Mouse (Mus musculus): Measurements from ENCODE around the gene Pigr. TPM values are rescaled to one million over a fixed set of nuclear protein-coding genes. Genes with fewer than 3 reads are reported as not detected.

Gene Pigr
- polyA plus RNA-seq, 1 experiment = not detected

DNA sequence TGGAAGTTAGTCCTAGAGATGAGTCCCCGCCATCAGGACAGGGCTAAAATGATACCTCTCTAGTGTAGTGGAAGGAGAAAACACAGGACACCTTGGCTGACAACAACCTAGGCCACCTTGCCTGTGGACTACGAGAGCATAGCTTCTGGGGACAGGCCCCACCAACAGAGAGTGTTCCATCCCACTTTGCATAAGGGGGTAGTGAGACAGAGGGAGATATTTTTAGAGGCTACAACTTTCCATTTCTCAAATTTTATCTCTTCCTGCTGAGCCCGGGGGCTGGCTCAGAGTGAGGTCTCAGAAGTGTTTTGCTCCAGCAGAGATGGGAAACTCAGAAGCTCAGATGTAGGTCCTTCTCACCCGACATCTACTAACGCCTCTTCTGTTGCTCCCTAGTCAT is 23.9 kb downstream of the Pigr start:
- no peak for TF ChIP-seq GATA1 (IDR thresholded peaks at IDR 0.05; ENCODE audit: low read length)

DNA sequence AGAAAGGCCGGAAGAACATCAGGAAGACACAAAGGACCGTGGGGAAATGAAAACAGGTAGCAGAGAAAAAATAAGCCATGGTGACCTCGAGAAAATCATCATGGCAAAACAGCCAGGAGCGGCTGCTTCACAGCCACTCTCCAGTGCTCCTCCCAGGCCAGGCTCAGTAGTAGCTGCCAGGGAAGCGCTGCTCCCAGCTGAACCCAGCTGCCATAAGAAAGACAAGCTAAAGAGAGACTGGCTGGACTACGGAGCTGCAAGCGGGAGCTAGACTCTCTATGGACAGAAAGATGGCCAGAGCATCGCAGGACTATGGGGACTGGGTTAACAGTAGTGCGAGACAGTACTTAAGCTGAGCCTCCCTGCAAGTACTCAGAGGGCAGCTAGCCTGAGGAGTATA is 28.3 kb downstream of the Pigr start:
- no peak for TF ChIP-seq GATA1 (IDR thresholded peaks at IDR 0.05; ENCODE audit: low read length)

DNA sequence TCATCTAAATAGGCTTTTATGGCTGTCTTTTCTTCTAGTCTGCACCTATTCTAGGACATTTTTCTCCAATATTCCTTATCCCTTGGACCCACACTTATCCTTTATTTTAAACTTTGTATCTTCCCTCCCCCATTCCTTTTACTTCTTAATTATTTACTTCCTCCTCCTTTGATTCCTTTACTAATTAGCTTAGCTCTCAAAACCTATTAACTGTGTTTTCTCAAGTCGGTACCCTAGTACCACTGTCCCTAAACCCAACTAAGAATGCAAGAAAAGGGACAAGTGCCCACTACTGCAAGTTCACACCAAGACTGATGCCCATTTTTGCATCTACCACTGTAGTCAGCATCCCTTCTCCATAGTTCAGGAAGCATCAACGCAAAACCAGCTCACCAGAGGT is 29.2 kb downstream of the Pigr start:
- no peak for TF ChIP-seq GATA1 (IDR thresholded peaks at IDR 0.05; ENCODE audit: low read length)

- TF ChIP-seq GATA1 (IDR thresholded peaks at IDR 0.05; ENCODE audit: low read length) = no peak
Observed at GRCm38 (mm10) chr1:130857456-130857855, 31.0 kb downstream of the Pigr start.

DNA sequence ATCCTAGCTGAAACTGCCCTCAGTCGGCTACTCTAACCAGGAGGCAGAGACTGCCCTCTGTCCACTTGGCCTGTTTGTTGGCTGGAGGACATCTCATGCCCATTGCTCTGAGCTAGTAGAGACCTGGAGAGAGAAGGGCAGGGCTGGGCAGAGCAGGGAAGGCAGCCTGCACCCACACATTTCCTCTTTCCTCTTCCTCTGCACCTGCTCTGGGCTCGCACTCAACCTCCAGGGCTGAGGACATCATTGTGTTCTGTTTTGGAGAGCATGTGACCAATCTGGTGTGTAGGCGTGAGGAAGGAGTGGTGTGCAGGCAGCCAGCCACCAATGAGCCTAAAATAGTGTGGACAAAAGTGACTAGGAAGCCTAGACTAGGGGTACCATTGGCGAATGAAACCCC is 37.8 kb downstream of the Pigr start:
- TF ChIP-seq GATA1 (IDR thresholded peaks at IDR 0.05; ENCODE audit: low read length) = no peak

- no peak for TF ChIP-seq GATA1 (IDR thresholded peaks at IDR 0.05; ENCODE audit: low read length)
Observed at GRCm38 (mm10) chr1:130864741-130865140, 38.3 kb downstream of the Pigr start.

DNA sequence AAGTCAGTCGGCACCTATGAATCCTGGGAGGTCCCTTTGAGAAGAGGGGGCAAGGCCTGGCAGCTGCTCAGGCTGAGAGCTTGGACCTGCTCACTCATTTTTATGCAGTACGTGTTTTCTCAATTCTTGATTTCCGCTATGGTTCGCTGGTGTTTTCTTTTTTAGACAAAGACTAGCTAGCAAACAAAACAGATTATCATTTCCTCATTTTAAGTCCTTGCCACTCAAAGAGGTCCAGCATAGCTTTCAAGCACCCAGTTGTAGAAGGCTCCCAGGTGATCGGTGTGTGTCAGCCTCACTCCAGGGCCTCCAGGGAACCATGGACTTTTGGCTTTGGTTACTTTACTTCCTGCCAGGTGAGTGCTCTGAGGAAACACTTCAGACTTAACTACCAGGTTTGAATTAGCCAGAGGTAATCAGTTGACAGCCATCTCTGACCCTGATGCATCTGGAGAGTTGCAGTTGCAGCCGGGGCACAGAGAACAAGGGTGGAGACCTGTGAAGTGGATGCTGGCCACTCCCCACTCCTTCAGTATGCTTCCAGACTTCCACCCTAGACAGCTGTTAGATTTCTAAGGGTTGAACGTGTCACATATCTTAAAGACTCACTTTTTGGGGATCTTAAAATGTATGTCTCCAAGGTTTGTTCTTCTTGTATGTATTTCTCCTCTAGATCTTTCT is 39.2 kb downstream of the Pigr start, which contains the start of gene Fcmr:
Gene Fcmr, plus strand, starts transcription at position 129 of the 681 bp plus-strand sequence.
- no peak for TF ChIP-seq GATA1 (IDR thresholded peaks at IDR 0.05; ENCODE audit: low read length)

- no peak for TF ChIP-seq GATA1 (IDR thresholded peaks at IDR 0.05; ENCODE audit: low read length)
Observed at GRCm38 (mm10) chr1:130872912-130873311, 46.4 kb downstream of the Pigr start.

DNA sequence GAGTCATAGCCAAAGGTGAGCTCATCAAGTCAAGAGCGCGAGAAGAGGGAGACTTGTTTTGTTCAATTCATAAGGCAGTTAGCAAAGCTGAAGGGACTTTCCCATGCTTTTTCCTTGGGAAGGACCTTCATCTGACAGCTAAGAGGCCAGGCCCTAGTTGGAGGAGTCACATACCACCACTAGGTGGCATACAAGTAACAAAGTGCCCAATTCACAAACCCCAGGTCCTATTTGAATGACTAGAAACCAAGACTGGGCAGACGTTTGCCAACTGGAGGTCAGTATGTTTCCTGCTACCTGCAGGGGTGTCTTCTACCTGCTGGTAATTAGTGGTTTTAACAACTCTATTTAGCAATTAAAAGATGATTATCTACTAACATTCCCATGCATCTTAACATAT is 48.7 kb downstream of the Pigr start:
- no peak for TF ChIP-seq GATA1 (IDR thresholded peaks at IDR 0.05; ENCODE audit: low read length)

GRCm38 (mm10) chr1:130875910-130876309 is 49.4 kb downstream of the Pigr start:
- no peak for TF ChIP-seq GATA1 (IDR thresholded peaks at IDR 0.05; ENCODE audit: low read length)

GRCm38 (mm10) chr1:130876931-130877509 is 50.5 kb downstream of the Pigr start:
- TF ChIP-seq GATA1 (IDR thresholded peaks at IDR 0.05; ENCODE audit: low read length) = no peak

- no peak for TF ChIP-seq GATA1 (IDR thresholded peaks at IDR 0.05; ENCODE audit: low read length)
Observed at GRCm38 (mm10) chr1:130877889-130878614, 51.6 kb downstream of the Pigr start.

GRCm38 (mm10) chr1:130879927-130880326 is 53.4 kb downstream of the Pigr start:
- no peak for TF ChIP-seq GATA1 (IDR thresholded peaks at IDR 0.05; ENCODE audit: low read length)

DNA sequence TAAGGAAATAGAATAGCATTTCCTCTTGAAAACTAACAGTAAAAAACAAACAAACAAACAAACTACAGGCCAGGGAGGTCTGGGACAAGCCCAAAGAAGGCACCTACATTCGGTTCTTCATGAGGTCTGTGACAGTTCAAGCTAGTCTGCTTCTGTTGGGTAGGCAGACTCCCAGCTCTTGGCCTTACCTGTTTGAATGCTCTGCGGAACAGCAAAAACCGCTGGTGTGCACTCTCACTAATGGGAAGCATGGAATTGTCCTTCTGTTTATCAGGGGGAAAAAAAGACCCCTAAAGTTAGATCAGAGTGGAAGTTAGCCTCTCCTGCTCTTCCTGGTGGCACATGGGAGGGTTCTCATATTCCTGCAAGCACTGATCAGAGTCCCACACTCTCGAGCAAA is 56.7 kb downstream of the Pigr start:
- TF ChIP-seq GATA1 (IDR thresholded peaks at IDR 0.05; ENCODE audit: low read length) = no peak

DNA sequence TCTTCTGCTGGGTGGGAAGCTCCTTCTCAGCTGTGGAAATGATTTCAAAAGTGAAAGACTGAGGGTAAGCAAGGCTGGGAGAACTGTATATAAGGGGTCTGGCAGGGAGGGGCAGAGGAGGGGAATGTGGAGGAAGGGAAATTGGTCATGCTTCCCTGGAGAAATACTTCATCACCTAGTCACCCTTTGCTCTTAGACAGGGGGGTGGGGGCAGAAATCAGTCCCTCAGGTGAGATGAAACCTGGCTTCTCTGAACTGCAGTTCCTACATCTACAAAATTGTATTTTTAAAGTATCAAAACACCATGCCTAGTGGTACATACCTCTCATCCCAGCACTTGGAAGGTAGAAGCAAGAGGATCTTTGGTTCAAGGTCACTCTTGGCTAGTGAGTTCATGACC is 60.9 kb downstream of the Pigr start, which contains the start of gene Il24:
Gene Il24, minus strand, starts transcription at position 101 of the 400 bp plus-strand sequence.
- no peak for TF ChIP-seq GATA1 (IDR thresholded peaks at IDR 0.05; ENCODE audit: low read length)

GRCm38 (mm10) chr1:130892446-130892845 is 66.0 kb downstream of the Pigr start:
- no peak for TF ChIP-seq GATA1 (IDR thresholded peaks at IDR 0.05; ENCODE audit: low read length)
